Mouse (Mus musculus): ENCODE data around the gene Gcc2. TPM values are rescaled to one million over a fixed set of nuclear protein-coding genes. Genes with fewer than 3 reads are reported as not detected.
"Not testable (repeated sequence)": the region's sequence is repeated elsewhere in the genome, so short reads cannot be mapped to it uniquely, and the experiment has no call there.

Gene Gcc2
- 10 to 100 TPM; 62.8 to 84.8 TPM for polyA plus RNA-seq (2017; shearing (Covaris generic))

DNA sequence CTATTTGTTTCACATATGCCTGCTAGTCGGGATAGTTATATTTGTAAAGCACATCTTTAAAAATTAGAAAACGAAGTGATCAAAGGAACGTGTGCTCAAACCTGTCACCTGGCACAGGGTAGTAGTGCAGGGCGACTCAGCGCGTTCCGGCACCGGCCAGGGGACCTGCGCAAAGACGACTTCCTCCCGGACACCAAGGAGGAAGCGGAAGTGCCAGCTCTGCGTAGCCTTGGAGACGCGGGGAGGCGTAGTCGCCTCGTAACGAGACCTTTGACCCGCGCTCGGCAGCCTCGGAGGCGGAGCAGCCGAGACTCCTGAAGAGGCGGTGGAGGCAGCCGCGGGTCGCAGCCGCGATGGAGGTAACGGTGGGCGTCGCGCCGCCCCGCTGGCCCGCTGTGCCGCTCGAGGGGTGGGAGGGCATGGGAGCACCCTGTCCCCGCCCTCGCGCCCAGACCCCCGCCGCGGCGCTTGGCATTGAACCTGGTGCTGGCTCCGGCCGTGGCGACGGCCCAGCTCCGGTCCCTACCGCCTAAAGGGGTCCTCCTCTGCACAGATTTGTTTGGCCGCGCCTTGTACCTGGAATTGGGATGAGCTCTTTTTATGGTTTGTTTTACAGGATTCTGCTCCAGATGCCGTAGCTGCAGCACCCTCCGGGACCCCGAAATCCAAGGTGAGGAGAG, at the start of gene Gcc2:
Gene Gcc2 (plus strand): TSS at position 285 of the 680 bp plus-strand sequence.
- peak; percentile 100 for ATAC-seq

DNA sequence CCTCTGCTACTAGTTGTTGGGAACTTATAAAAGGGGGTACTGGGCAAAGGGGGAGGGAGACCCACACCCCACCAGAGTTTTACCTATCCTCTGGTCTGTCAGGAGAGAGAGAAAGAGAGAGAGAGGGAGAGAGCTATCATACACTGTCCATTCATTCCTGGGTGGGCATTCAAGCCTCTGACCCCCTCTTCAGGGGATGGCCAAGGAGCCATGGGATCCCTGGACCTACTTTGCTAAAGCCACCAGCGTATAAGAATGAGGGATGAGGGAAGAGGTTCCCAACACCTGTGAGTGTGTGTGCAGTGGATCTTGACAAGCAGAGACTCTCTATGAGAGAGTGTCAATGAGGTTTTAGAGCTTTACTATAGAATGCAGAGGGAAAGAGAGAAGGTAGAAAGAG, 49.3 kb upstream of the Gcc2 start:
- no peak for ATAC-seq

GRCm38 (mm10) chr10:58206639-58207404, 48.5 kb upstream of the Gcc2 start:
- ATAC-seq: no peak

DNA sequence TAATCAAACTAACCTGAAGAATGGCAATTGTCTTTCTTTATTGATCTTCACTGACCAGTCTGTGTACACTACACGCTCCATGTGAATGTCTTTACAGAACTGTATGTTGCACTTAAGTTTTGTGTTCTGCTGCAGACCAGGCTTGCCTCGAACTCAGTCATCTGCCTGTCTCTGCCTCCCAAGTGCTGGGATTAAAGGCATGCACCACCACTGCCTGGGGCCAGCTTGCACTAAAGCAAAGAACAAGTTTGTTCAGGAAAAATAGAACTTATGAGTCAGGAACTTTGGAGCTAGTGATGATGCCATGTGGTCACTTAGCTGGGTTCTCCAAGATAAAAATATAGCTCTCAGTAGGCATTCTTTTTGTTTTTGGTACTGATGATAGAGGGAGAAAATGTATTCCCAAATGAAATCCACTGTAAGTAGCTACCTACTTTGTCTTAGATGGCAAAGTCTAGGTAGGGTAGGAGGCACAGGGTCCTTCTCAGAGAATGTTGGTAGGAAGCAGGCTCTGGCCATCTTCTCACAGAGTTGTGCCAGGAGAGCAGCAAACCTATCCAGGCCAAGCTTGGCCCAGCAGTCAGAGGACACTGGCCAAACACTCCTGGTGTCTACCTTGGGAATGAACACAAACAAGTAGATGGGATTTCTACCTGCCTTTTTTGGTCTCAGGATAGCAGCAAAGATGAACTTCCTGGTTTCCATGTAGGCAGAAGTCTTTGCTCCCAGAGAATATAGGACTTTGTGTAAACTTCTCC, 45.4 kb upstream of the Gcc2 start:
- ATAC-seq: no peak

DNA sequence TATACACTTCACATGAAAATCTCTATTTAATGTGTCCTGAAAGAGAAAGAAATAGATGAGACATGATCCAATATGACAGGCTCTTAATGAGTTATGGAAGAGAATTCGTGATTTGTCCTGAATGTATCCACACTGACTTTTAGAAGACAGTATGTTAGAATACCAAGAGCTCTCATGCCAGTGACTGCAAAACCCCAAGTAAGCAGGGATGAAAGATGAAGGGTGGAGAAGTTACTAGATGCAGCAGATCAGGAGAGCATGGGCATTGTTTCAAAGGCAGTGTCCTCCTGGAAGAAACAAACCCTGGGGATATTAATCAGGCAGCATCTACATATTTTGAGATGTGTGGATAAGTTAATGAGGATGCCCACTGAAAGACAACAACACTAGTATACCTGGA, 44.8 kb upstream of the Gcc2 start:
- no peak for ATAC-seq

DNA sequence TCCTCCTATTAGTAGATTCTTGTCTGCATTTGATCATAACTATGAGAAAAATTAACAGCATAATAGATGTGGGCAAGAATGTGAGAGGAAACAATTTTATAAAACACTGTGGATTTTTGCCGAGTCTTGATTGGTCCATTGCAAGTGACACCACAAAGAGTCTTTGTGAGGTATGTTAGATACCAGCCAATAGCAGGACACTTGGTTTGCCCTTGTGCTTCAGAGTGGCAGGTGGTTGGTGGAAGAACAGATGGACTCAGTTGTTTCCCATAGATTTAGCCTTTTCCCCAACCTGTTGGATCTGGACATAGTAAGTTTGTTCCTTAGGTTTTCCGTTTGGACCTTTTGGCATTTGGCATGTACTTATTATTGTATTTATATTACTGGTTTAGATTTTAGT, 44.1 kb upstream of the Gcc2 start:
- ATAC-seq: no peak

DNA sequence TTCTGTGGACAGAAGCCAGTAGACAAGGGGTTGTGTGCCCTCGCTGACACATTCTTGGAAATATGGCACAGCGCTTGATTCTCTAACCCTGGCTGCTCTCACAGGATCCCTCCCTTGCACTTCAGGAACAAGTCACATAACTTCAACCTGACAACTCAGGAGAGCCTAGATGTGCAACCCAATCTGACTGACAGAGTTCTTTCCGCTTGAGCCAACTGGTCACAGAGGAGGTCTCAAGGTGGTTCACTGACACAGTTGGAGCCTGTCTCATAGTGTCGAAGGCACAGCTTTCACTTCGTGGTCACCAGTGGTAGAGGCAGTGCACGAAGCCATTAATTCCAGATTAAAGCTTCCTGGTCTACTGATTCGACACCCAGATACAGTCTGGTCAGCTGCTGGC, 43.1 kb upstream of the Gcc2 start:
- no peak for ATAC-seq

- no peak for ATAC-seq
These were observed 40.8 kb upstream of the Gcc2 start for GRCm38 (mm10) chr10:58214497-58214896.

DNA sequence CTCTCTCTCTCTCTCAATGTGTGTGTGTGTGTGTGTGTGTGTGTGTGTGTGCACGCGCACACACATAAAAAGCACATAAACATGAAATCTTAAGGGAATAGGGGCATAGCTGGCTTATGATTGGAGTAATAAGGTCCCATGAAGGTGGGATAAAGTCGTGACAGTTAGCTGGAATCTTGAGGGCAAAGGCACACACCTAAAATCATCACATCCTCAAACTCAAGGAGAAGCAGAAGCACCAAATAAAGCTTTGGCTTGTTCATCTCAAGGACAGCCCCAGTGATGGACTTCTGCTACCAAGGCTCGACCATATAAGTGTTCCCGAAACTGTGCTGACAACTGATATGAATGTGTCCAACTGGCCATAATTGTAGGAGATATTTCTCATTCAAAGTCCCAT, 40.4 kb upstream of the Gcc2 start:
- ATAC-seq: no peak

DNA sequence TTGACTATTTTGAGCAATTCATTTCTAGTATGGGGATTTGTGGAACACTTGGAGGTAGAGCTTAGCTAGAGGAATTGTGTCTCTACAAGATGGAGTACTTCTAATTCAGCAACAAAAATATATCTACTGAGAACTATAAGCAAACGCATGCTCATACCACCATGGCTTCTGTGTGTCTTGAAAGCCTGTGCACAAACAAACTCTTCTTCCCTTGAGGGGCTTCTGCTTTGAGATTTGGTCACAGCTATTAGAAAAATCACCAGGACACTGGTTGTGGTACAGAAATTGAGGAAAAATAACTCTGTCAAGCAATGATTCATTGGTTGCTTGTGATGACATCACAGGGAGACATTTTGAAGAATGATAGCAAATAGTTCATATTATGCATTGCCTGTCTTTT, 39.9 kb upstream of the Gcc2 start:
- no peak for ATAC-seq

GRCm38 (mm10) chr10:58217366-58217765, 37.9 kb upstream of the Gcc2 start:
- ATAC-seq: no peak

DNA sequence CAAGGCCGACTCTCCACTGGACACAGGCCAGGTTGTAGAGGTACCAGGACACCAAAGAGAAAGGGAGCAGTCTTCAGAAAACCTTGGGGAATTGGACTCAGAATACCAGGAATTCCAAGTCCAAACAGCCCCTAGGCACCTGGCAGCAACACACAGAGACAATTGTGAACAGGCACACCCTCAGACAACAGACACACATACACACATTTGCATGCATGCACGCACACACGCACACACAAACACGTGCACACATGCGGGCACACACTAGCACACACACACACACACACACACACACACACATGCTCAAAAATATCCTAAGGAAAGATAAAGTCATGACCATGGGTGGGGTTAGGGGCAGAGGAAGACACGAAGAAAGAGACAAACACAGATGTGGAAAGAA, 34.6 kb upstream of the Gcc2 start:
- ATAC-seq: no peak

GRCm38 (mm10) chr10:58221571-58221970, 33.7 kb upstream of the Gcc2 start:
- ATAC-seq: not testable (repeated sequence)

- ATAC-seq: not testable (repeated sequence)
These were observed 32.1 kb upstream of the Gcc2 start for GRCm38 (mm10) chr10:58223161-58223560.

- peak; percentile 29 for ATAC-seq
These were observed 31.1 kb upstream of the Gcc2 start for GRCm38 (mm10) chr10:58223972-58224805.

- not testable (repeated sequence) for ATAC-seq
These were observed 30.2 kb upstream of the Gcc2 start, which contains the start of gene AW822073 for GRCm38 (mm10) chr10:58224827-58225785. AW822073 (minus strand) TSS chr10:58224930.

DNA sequence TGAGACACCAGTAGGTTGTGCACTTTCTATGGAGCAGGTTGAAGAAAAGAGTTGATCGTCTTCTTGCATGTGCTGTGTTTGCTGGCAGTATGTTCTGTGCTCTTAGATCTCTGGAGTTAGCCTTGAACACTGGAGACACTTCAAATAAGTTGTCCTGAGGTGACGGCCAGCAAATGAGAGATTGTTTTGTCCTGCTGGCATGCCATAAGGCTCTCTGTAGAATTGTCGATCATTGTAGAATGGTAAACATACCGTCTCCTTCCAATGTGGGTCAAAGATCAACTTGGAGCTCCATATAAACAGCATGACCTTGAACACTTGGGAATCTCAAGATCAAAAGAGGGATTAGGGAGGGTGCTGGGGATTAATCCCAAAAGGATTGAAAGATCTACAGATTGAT, 28.9 kb upstream of the Gcc2 start:
- not testable (repeated sequence) for ATAC-seq

- ATAC-seq: not testable (repeated sequence)
These were observed 27.5 kb upstream of the Gcc2 start for GRCm38 (mm10) chr10:58227798-58228197.

DNA sequence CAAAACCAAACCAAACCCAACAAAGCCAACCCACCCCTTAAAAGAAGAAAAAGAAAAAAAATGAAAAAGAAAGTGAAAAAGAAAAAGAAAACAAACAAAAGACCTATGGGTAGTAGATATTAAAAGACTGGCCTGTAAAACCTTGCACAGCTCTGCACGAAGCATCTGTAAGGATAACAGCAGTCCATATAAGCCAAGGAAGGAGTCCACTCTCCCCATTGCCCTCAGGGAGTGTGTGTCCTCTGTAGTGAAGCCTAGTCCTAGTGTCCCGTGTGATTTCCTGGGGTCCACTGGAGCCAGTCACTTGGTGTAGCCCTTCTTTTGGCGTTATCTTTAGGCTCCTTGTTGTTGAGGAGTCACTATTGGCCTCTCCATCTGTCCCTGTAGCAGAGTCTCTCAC, 25.3 kb upstream of the Gcc2 start:
- not testable (repeated sequence) for ATAC-seq

DNA sequence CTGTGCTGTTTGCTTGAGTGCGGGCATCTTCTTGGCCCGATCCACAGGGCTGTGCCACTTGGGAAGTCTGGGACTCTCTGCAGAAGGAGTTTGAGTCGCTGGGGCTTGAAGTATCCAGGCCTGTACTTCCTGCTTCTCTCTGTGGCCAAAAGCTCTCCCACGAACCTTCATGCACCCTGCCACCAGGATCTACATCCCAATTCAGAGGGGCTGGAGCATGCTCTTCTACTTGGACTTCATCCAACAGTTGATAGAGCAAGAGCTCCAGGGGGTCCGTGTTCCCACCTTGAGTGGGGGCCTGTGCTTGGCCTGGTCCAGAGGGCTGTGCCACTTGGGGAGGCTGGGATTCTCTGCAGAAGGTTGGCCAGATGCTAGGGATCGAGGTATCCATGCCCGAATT, 24.2 kb upstream of the Gcc2 start:
- ATAC-seq: not testable (repeated sequence)
